Mouse (Mus musculus) C2C12 (cell line): ENCODE measurements around the gene Apol9a. TPM values are rescaled to one million over a fixed set of nuclear protein-coding genes. Genes with fewer than 3 reads are reported as not detected.

Experiments used
- polyA plus RNA-seq: library from polyadenylated mRNA; unstranded; fragments of >200 nt; fragmentation: generic; extraction: Trizol; gene quantifications from one replicate; pipeline ENCODE4 v1.2.1, GENCODE M21; 2012; ENCODE audit warnings: missing spikeins

Apol9a gene
- polyA plus RNA-seq, 1 experiment = 18.1 TPM

Other genes with a start within 250 kb of the Apol9a start
- 72.3 TPM for gene Rbfox2, start 104.1 kb downstream of the Apol9a start, polyA plus RNA-seq
- 0.27 TPM for gene Apol7a, start 12.0 kb downstream of the Apol9a start, polyA plus RNA-seq
- gene Apol7b, start 36.4 kb upstream of the Apol9a start, polyA plus RNA-seq = not detected
- 0.04 TPM for gene Apol10a, start 65.9 kb upstream of the Apol9a start, polyA plus RNA-seq
- 0.25 TPM for gene Apol11a, start 97.1 kb upstream of the Apol9a start, polyA plus RNA-seq
- gene Apol7c, start 122.2 kb upstream of the Apol9a start, polyA plus RNA-seq = not detected
- not detected for gene 1700025B11Rik, start 150.8 kb upstream of the Apol9a start, polyA plus RNA-seq
- gene Apol10b, start 185.0 kb upstream of the Apol9a start, polyA plus RNA-seq = 7.6 TPM
- not detected for gene Gm36245, start 188.1 kb upstream of the Apol9a start, polyA plus RNA-seq
- 0.02 TPM for gene Apol11b, start 232.2 kb upstream of the Apol9a start, polyA plus RNA-seq